Mouse (Mus musculus): Measurements from ENCODE around the gene Rhou. TPM values are rescaled to one million over a fixed set of nuclear protein-coding genes. Genes with fewer than 3 reads are reported as not detected.

The Rhou gene
- 24.2 TPM for polyA plus RNA-seq (2014; fragmentation: Illumina TruSeq; extraction: RNeasy Lipid Tissue Mini Kit (QIAGEN cat#74804))

DNA sequence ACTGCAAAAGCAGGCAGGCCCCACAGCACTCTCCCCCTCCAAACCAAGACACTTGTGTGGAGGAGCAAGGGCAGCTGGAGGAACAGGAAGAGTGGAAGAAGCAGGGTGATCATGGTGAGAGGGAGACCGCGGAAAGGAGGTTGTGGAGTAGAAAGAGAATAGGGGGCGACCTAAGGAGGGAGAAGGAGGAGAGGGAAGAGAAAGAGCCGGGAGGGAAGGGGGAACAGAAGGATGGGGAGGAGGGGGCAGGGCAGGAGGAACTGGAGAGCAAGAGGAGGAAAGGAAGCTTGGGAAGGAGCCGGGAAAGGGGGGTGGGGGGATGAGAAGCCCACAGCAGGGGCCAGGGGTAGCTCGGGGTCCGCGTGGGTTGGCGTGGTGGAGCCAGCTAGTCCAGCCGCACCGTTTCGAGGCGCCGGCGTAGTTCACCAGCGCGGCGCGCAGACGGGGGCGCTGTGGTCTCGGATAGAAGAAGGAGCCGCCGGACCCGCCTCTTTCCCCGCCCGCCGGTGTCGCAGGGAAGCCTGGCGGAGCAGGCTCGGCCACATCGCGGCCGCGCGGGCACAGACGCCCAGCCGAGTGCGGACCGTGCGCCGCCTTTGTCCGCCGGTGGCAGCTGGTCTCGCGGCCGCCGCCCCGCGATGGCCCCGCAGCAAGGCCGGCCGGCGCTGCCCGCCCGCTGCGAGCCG lies at the start of gene Rhou:
Gene Rhou (plus strand): TSS at position 622 of the 686 bp plus-strand sequence.

Other genes starting within 250 kb of the Rhou start
- gene Mc1r, start 246.8 kb upstream of the Rhou start, polyA plus RNA-seq (2014; fragmentation: Illumina TruSeq; extraction: RNeasy Lipid Tissue Mini Kit (QIAGEN cat#74804)) = not detected
- 1.1 TPM for gene Tubb3, start 242.5 kb upstream of the Rhou start, polyA plus RNA-seq (2014; fragmentation: Illumina TruSeq; extraction: RNeasy Lipid Tissue Mini Kit (QIAGEN cat#74804))
- gene Def8, start 230.4 kb upstream of the Rhou start, polyA plus RNA-seq (2014; fragmentation: Illumina TruSeq; extraction: RNeasy Lipid Tissue Mini Kit (QIAGEN cat#74804)) = 2.8 TPM
- gene Afg3l1, start 176.0 kb upstream of the Rhou start, polyA plus RNA-seq (2014; fragmentation: Illumina TruSeq; extraction: RNeasy Lipid Tissue Mini Kit (QIAGEN cat#74804)) = 6.4 TPM
- 0.31 TPM for gene Dbndd1, start 138.5 kb upstream of the Rhou start, polyA plus RNA-seq (2014; fragmentation: Illumina TruSeq; extraction: RNeasy Lipid Tissue Mini Kit (QIAGEN cat#74804))
- gene Gas8, start 135.1 kb upstream of the Rhou start, polyA plus RNA-seq (2014; fragmentation: Illumina TruSeq; extraction: RNeasy Lipid Tissue Mini Kit (QIAGEN cat#74804)) = 3.4 TPM
- gene Rab4a, start 152.1 kb downstream of the Rhou start, polyA plus RNA-seq (2014; fragmentation: Illumina TruSeq; extraction: RNeasy Lipid Tissue Mini Kit (QIAGEN cat#74804)) = 9.6 TPM
- gene Ccsap, start 206.3 kb downstream of the Rhou start, polyA plus RNA-seq (2014; fragmentation: Illumina TruSeq; extraction: RNeasy Lipid Tissue Mini Kit (QIAGEN cat#74804)) = 2.1 TPM
- not detected for gene Acta1, start 240.8 kb downstream of the Rhou start, polyA plus RNA-seq (2014; fragmentation: Illumina TruSeq; extraction: RNeasy Lipid Tissue Mini Kit (QIAGEN cat#74804))

Measured in ovary, adult 10 weeks (tissue).